ENCODE assay signal across 8 mouse cellular contexts in the genomic region with DNA sequence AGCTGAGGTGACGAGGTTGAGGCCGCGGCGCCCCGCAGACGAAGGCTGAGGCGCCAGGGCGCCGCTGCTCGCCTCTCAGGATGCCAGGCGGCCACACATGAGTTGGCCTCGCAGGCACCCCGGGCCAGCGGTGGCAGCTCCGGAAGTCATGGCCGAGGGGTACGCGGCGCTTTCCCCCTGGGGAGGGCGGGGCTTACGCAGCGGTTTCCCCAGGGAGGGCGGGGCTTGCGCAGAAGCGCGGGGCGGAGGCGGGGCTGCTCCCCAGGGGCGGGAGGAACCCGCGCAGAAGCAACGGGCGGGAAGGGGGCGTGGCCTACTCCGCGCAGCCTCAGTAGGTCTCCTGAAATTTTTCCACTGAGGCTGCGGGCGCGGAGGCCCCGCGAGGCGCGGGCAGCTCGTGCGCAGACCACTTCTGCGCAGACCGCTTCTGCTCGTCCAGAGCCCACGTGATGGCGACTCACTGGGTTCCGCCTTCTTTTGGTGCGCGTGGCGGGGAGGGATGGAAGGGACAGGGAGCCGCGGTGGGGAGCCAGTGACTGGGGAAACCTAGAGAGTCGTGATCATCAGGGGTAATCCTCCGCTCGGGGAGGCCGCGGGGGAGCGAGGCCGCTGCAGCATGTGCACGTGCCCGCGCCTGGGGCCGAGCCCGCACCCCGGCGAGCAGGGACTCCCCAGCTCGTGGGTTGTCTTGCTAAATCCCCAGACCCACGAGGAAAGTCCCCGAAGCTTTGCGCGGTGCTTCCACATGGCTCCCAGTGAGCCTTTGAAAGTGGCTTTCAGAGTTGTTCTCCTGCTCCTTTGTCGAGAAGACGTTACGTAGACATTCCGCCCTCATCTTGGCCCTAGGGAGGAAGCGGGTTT. TPM values are rescaled to one million over a fixed set of nuclear protein-coding genes. Genes with fewer than 3 reads are reported as not detected.
DNase-seq lines count a peak whose midpoint lies in the region; ATAC-seq and TF ChIP-seq lines count a peak whose summit lies in the region.

No protein-coding gene starts in this region.

- TF ChIP-seq EP300 in liver, postnatal 0 days (IDR thresholded peaks at IDR 0.05; ENCODE audit: low read depth), result 0 out of 2 replicates have a peak, but pooled peaks have one; percentile 29

- peak; percentile 93 for ATAC-seq in forebrain, embryonic 12.5 days (ENCODE audit: low FRiP score)
- peak; percentile 93 for ATAC-seq in liver, postnatal 0 days
- peak; percentile 92 for ATAC-seq in neural tube, embryonic 14.5 days (ENCODE audit: low read depth)

- peak overlapping the region; percentile 88 for H3K4me3 ChIP-seq in E14TG2a.4 (replicated peaks; ENCODE audit: low read length)
- H3K4me3 ChIP-seq in forebrain, embryonic 12.5 days (replicated peaks), result peak overlapping the region; percentile 49
- peak overlapping the region; percentile 62 for H3K4me3 ChIP-seq in liver, postnatal 0 days (ENCODE audit: low read depth, low read length)
- H3K4me3 ChIP-seq in neural tube, embryonic 14.5 days (ENCODE audit: low read depth, low read length), result peak overlapping the region; percentile 42

- intact Hi-C loops in heart, postnatal 10 days (cut with DNase I), result no loop called here

- DNase-seq in c-Kit-positive CD71-positive TER-119-positive erythroid progenitor cells, embryonic 14.5 days (ENCODE audit: low spot score), result peak; percentile 97
- DNase-seq in heart, postnatal 10 days, result peak; percentile 99
- peak; percentile 91 for DNase-seq in large intestine, adult 2 months (ENCODE audit: low read depth, low spot score)
- peak; percentile 99 for DNase-seq in liver, postnatal 0 days
- peak; percentile 100 for DNase-seq in testis, postnatal 10 days (ENCODE audit: low spot score)

- WGBS in forebrain, embryonic 12.5 days, result under 1% methylated on average over 73 of the region's 80 CpGs
- WGBS in large intestine, adult 2 months, result under 1% methylated on average over 80 of the region's 80 CpGs
- 2% methylated on average over 71 of the region's 80 CpGs for WGBS in liver, postnatal 0 days (ENCODE audit: insufficient replicate concordance)
- WGBS in neural tube, embryonic 14.5 days, result under 1% methylated on average over 72 of the region's 80 CpGs

- H3K4me1 ChIP-seq in E14TG2a.4 (replicated peaks; ENCODE audit: low read depth, low read length), result peaks cover 74% of the 10 kb centered on the region
- H3K4me1 ChIP-seq in forebrain, embryonic 12.5 days, result peaks cover 11% of the 10 kb centered on the region
- H3K4me1 ChIP-seq in liver, postnatal 0 days (ENCODE audit: insufficient read depth), result peaks cover 24% of the 10 kb centered on the region
- H3K4me1 ChIP-seq in neural tube, embryonic 14.5 days (ENCODE audit: control insufficient read depth, insufficient read depth, low read length), result peaks cover 4% of the 10 kb centered on the region; the same call in 1 of the 2 replicates

- peak overlapping the region; percentile 94 for H3K27ac ChIP-seq in forebrain, embryonic 12.5 days
- peak overlapping the region; percentile 99 for H3K27ac ChIP-seq in liver, postnatal 0 days (ENCODE audit: low read depth)
- peak overlapping the region; percentile 90 for H3K27ac ChIP-seq in neural tube, embryonic 14.5 days (ENCODE audit: low read depth, low read length)

- H3K9ac ChIP-seq in forebrain, embryonic 12.5 days, result peak overlapping the region; percentile 78
- H3K9ac ChIP-seq in liver, postnatal 0 days (replicated peaks), result peak overlapping the region; percentile 82
- peak overlapping the region; percentile 65 for H3K9ac ChIP-seq in neural tube, embryonic 14.5 days (replicated peaks; ENCODE audit: low read depth, low read length)

- H3K27me3 ChIP-seq in E14TG2a.4 (ENCODE audit: insufficient read depth, low read length), result no peaks in the 10 kb centered on the region
- H3K27me3 ChIP-seq in forebrain, embryonic 12.5 days, result no peaks in the 10 kb centered on the region
- H3K27me3 ChIP-seq in liver, postnatal 0 days (ENCODE audit: insufficient read depth, low read length), result no peaks in the 10 kb centered on the region
- no peaks in the 10 kb centered on the region for H3K27me3 ChIP-seq in neural tube, embryonic 14.5 days (ENCODE audit: control insufficient read depth, insufficient read depth, low read length)

- H3K36me3 ChIP-seq in E14TG2a.4 (ENCODE audit: insufficient read depth, low read length), result no peaks in the 10 kb centered on the region
- no peaks in the 10 kb centered on the region for H3K36me3 ChIP-seq in forebrain, embryonic 12.5 days (replicated peaks)
- no peaks in the 10 kb centered on the region for H3K36me3 ChIP-seq in liver, postnatal 0 days (replicated peaks; ENCODE audit: insufficient read depth, low read length)
- no peaks in the 10 kb centered on the region for H3K36me3 ChIP-seq in neural tube, embryonic 14.5 days (ENCODE audit: control insufficient read depth, insufficient read depth, low read length)

- TF ChIP-seq CTCF in E14TG2a.4 (conservative IDR thresholded peaks at IDR 0.05; ENCODE audit: low read length), result no peak
- no peak for TF ChIP-seq CTCF in liver, postnatal 0 days (IDR thresholded peaks at IDR 0.05; ENCODE audit: low read depth)

- peak overlapping the region; percentile 67 for H3K4me2 ChIP-seq in forebrain, embryonic 12.5 days
- H3K4me2 ChIP-seq in liver, postnatal 0 days (ENCODE audit: low read depth, low read length), result peak overlapping the region; percentile 94
- peak overlapping the region; percentile 56 for H3K4me2 ChIP-seq in neural tube, embryonic 14.5 days (ENCODE audit: low read depth, low read length)

- no peaks in the 10 kb centered on the region for H3K9me3 ChIP-seq in E14TG2a.4 (ENCODE audit: low read length)
- H3K9me3 ChIP-seq in forebrain, embryonic 12.5 days, result no peaks in the 10 kb centered on the region
- H3K9me3 ChIP-seq in liver, postnatal 0 days (ENCODE audit: low read length), result no peaks in the 10 kb centered on the region
- no peaks in the 10 kb centered on the region for H3K9me3 ChIP-seq in neural tube, embryonic 14.5 days (ENCODE audit: control insufficient read depth, low read length)

RNA-seq across cellular contexts. Expression of a gene that starts 10.2 kb away (rescaled TPM):
- polyA plus RNA-seq in forebrain, embryonic 12.5 days (2016; fragmentation: Nextera tagmentation; extraction: Ambion mirVana), result 199 TPM in 2 replicates
- 100 to 1,000 TPM; 312 to 340 TPM for total RNA-seq in heart, postnatal 10 days (2021)
- polyA plus RNA-seq in large intestine, adult 2 months (2012; rRNA removed), result 26.3 and 32.8 TPM in 2 replicates
- polyA plus RNA-seq in liver, postnatal 0 days (2015; fragmentation: Nextera tagmentation; extraction: Ambion mirVana), result 19.0 and 29.6 TPM in 2 replicates
- 126 and 151 TPM in 2 replicates for polyA plus RNA-seq in neural tube, embryonic 14.5 days (2014; fragmentation: Nextera tagmentation; extraction: Ambion mirVana)

Comparison
In these comparisons a context has a peak if more than half of its experiments do, and no peak if none do; other contexts are left out.
1. Peak in every context shown above with its lines: DNase-seq, ATAC-seq, H3K4me3 ChIP-seq and H3K27ac ChIP-seq.